Mouse (Mus musculus) C2C12 (cell line): ENCODE results near the gene Gm3676.
"Not testable (repeated sequence)": the region's sequence is repeated elsewhere in the genome, so short reads cannot be mapped to it uniquely, and the experiment has no call there.

Experiments
- CEBPB ChIP-seq: IDR thresholded peaks from one replicate; pipeline ENCODE4 v1.6.1; 2011; ENCODE audit warnings: low read depth, mild to moderate bottlenecking, control low read depth, moderate library complexity
- CTCF ChIP-seq: IDR thresholded peaks from one replicate; pipeline ENCODE4 v1.5.1; 2011; ENCODE audit not compliant: control insufficient read depth, insufficient read depth, insufficient read length
- MYOG ChIP-seq: IDR thresholded peaks from one replicate; pipeline ENCODE4 v1.6.1; 2011; ENCODE audit not compliant: control insufficient read depth, insufficient read length; ENCODE audit errors: extremely low read depth
- USF1 ChIP-seq: IDR thresholded peaks from one replicate; pipeline ENCODE4 v1.6.1; 2011; ENCODE audit warnings: low read depth, mild to moderate bottlenecking, control low read depth, moderate library complexity

DNA sequence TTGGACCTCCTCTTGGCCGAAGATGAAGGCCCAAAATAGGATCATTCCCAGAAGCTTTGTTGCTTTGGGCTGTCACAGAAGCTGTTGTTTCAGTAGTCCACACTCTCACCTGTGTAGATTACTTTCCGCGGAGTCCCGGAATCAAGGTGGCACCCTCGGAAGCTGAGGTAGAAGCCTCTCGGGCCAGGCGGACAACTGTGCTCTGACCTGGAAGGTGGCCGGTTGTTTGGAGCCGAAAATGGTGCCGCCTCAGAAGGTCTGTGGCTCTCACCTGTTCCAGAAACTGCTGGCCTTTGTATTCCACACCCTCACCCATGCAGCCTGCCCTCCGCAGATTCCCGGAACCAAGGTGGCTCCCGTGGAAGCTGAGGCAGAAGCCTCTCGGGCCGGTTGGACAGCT, 45.4 kb downstream of the Gm3676 start:
- not testable (repeated sequence) for TF ChIP-seq CTCF, MYOG, USF1, CEBPB
